Mouse (Mus musculus) left cerebral cortex, postnatal 10 days (tissue): ENCODE data around the gene Dcun1d1. TPM values are rescaled to one million over a fixed set of nuclear protein-coding genes. Genes with fewer than 3 reads are reported as not detected.

Source experiments
- DNase-seq, 2 experiments: peaks; one replicate each; pipeline ENCODE4 v3.0.0; 2021 to 2022; ENCODE audit warnings: low spot score in 2 of 2, mixed read lengths in 1 of 2; ENCODE audit errors: extremely low spot score in 1 of 2
- intact Hi-C: fragments of 180-260 bp; cut with DNase I; formaldehyde crosslinking; loops from one replicate; pipeline ENCODE4 v1.15.1; 2025
- total RNA-seq, 2 experiments: library from RNA; stranded (reverse); gene quantifications; 2 replicates each; pipeline ENCODE4 v1.2.3; 2021

The Dcun1d1 gene
- total RNA-seq, 2 experiments from 2014 or later = 69.2 to 73.8 TPM

DNA sequence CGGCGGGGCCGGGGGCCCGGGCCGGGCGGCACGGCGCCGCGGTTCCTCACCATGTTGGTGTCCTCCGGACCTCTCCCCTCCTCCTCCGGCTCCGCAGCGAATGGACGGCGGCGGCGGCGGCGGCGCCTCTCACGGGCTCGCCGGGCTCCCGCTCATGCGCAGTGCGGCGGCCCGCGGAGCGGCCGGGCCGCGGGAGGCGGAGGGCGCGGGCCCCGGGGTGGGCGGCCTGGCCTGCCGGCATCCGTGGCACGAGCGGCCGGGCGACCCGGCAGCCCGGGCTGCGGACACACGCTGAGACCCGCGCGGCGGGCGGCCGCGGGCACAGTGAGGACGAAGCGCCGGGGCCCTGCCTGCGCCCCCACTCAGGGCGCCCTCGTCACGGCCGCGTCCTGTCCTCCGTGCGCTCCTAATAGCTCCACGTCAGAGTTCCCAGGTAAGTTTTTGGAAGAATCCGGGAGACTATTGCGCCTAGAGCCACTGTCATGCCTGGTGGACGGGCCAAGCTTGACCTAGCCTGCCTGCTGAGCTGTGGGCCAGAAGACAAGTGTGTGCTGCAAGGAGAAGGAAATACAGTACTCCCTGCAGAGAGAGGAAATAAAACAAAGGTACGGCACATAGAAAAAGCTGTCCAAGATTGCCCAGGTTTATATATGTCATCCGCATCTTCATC lies 4.4 kb downstream of the Dcun1d1 start:
- intact Hi-C loops = no loop called here

DNA sequence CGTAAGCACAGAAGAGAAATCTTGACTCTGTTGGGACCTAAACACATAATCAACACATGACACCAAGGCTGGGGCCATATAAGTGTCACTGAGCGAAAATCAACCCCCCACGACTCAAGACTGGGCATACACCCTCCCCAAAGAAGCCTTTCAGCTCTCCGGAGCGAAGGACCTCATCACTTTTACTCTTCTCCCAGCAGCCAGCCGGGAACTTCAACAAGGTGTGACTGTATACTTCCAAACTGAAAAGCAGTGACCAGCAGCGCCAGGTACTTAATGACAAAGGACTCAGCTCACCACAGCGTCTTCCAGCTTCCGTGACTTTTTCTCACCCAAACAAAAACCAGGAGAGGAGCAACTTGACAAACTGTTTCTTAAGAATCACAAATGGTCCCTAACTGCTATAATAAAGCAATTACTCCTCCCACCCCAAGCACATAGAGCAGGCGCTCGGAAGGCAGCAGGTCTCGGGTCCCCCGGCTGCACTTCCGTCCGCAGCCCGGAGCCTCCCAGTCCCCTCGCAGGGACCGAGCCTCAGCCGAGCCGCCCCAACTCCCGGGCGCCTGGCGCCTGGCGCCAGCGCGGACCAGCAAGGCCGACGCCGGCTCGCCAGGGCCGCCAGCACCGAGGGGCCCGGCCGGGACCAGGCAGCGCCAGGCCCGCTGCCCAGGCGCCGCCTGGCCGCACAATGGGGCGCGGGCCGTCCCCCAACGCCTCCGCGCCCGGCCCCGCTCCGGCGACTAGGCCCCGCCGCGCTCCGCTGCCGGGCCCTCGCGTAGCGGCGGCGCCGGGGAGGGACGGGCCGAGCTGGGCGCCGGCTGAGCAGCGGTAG lies 5.1 kb downstream of the Dcun1d1 start:
- intact Hi-C loops = no loop called here
- peak in 1 of 2 experiments; percentile 78 for DNase-seq

More for the DNA sequence above, 4.4 kb downstream of the Dcun1d1 start:
- peak; percentile 41 to 89 for DNase-seq

DNA sequence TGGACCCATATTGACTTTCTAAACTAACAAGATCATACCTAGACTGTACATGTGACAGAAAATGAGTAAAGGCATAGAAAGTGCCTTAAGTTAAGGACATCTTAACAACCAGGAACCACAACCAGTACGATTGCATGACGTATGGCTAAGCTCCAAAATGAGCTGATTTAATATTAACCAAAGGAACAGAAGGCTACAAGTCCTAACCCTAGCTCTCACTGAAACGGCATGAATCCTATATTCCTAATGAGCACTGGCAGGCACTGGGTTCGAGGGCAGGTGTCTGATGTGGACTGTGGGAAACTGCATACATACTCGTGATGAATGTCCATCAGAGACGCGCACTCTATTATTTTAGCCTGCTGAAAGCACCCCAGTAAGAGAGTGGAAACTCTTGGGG lies 5.9 kb downstream of the Dcun1d1 start:
- DNase-seq = no peak
- intact Hi-C loops = no loop called here

- DNase-seq = no peak
- intact Hi-C loops = no loop called here
Measured at GRCm38 (mm10) chr3:35929831-35930230, 7.4 kb downstream of the Dcun1d1 start.

- intact Hi-C loops = no loop called here
- no peak for DNase-seq
Measured at GRCm38 (mm10) chr3:35929406-35929805, 7.8 kb downstream of the Dcun1d1 start.

DNA sequence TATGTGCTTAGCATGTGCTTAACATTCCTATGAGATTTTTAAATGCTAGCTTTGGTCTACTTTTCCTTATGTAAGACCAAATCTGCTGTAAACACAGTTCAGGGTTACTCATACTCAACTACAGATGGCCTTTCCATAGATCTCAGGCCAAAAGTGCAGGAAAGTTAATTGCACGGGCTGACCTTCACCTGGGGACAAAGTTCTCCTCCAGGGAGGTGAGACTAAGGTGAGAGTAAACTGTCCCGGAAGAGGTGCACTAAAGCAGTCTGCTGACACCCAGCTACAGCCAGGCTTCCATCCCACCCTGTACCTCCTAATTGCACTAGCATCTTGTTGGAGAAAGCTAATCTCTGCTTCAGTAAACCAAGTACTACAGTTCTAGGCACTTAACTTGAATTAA lies 11.4 kb downstream of the Dcun1d1 start:
- intact Hi-C loops = no loop called here

DNA sequence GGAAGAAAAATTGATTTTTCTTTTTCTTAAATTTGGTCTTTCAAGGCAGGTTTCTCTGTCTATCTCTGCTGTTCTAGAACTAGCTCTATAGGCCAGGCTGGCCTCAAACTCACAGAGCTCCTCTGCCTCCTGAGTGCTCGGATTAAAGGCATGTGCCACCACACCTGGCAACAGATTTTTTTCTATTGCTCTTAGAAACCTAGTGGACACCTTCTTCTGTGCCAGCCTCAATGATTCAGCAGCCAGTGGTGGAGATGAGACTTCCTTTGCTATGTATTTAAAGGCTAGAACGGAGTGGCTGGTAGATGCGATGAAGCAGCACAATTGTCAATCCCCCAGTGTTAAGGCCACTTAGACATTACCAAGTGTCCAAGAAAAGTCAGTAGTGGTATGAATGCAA lies 13.2 kb downstream of the Dcun1d1 start:
- intact Hi-C loops = no loop called here

More for the DNA sequence above, 11.4 kb downstream of the Dcun1d1 start:
- DNase-seq = no peak

GRCm38 (mm10) chr3:35923495-35923894 lies 13.8 kb downstream of the Dcun1d1 start:
- intact Hi-C loops = no loop called here
- DNase-seq = no peak

More for the DNA sequence above, 13.2 kb downstream of the Dcun1d1 start:
- no peak for DNase-seq

DNA sequence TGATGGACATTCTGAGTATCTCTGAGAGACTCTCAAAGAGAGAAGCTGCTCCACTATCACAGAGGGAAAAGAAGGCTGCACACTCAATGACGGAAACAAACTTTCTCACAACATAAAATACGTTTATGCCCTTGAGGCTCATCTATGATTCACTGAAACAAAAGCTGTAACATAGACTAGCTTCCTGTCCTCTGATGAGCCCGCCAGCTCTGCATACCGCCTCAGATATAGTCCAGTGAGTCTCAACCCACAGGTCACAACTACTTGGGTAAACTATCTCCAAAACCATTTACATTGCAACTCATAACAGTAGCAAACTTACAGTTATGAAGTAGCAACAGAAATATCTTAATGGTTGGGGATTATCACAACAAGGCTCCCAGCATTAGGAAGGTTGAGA lies 14.7 kb downstream of the Dcun1d1 start:
- intact Hi-C loops = no loop called here
- no peak for DNase-seq

GRCm38 (mm10) chr3:35918229-35918628 lies 19.0 kb downstream of the Dcun1d1 start:
- no peak for DNase-seq
- intact Hi-C loops = no loop called here

GRCm38 (mm10) chr3:35908982-35909680 lies 28.1 kb downstream of the Dcun1d1 start:
- intact Hi-C loops = no loop called here
- DNase-seq = no peak

DNA sequence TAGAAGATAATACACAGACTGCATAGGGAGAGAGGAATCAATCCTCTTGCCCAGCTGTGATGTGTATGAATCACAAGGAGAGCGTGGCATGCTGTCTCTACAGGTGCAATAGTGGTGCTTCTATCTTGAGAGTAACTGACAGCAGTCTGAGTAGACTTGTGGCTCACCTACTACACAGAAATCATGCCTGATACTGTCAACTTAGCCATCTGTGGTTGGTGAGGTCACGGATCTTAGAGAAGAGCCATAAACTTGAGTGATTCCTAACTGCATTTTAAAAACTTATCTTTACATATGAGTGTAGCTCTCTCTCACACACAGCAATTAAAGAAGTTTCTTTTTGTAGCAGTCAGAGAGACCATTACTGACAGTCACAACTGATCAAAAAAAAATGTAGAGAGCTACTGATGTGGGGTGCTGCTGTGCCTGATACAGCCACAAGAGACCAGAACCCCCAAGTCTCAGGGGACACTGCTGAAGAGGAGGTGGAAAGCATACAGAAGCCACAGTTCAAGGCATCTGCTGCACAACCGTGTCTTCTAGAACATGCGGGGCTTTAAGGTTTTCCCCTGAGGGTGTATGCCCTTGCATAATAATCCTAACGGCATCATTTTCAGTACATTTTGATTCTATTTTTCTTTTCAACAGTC lies 36.6 kb downstream of the Dcun1d1 start:
- no peak for DNase-seq
- intact Hi-C loops = no loop called here

DNA sequence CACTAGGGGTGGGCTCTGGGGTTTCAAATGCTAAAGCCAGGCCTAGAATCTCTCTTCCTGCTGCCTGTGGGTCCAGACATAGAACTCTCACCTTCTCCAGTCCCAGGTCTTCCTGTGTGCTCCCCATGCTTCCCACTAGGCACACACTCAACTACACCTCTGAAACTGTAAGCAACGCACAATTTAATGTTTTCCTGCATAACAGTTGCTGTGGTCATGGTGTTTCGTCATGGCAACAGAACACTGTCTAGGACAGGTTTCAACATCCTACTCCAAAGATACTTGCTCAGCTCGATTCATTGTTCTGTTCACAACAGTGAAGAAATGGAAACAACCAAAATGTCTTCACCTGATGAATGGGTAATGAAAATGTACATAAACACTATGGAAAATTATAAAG lies 38.1 kb downstream of the Dcun1d1 start:
- intact Hi-C loops = no loop called here
- no peak for DNase-seq

GRCm38 (mm10) chr3:35897900-35898299 lies 39.3 kb downstream of the Dcun1d1 start:
- intact Hi-C loops = no loop called here
- no peak for DNase-seq

GRCm38 (mm10) chr3:35893156-35893555 lies 44.1 kb downstream of the Dcun1d1 start:
- no peak for DNase-seq
- intact Hi-C loops = no loop called here

DNA sequence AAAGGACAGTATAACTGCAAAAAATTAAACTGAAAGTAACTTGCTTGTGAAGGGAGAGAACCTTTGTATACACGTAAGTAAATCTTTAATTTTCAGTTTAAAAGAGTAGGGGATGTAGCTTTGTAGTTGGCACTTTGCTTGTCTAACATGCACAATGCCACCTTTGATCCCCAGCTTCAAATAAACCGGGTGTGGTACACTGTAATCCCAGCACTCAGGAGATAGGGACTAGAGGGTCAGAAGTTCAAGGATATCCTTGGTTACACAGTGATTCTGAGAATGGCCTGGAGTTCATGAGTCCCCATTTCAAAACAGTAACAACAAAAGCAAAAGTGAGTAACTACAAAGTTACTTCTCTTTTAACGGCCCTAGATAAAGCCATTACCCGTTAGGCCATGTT lies 46.1 kb downstream of the Dcun1d1 start:
- DNase-seq = no peak
- intact Hi-C loops = no loop called here

- intact Hi-C loops = no loop called here
- DNase-seq = no peak
Measured at GRCm38 (mm10) chr3:35889531-35889930, 47.7 kb downstream of the Dcun1d1 start.

- intact Hi-C loops = no loop called here
- DNase-seq = no peak
Measured at GRCm38 (mm10) chr3:35883267-35883666, 54.0 kb downstream of the Dcun1d1 start.

- no peak for DNase-seq
- intact Hi-C loops = no loop called here
Measured at GRCm38 (mm10) chr3:35849326-35849725, 87.9 kb downstream of the Dcun1d1 start.
